Mouse (Mus musculus) lung, adult 2 months (tissue): Measurements from ENCODE around the gene Fzr1.

ENCODE experiments used
- CTCF ChIP-seq: fragments of 200-500 bp; IDR thresholded peaks from 2 replicates; pipeline ENCODE4 v1.5.1; 2011; ENCODE audit warnings: mild to moderate bottlenecking, low read length, control low read depth; ENCODE audit not compliant: insufficient read depth
- POLR2A ChIP-seq: fragments of 200-500 bp; IDR thresholded peaks from 2 replicates; pipeline ENCODE4 v1.6.1; 2011; ENCODE audit warnings: low read depth, mild to moderate bottlenecking, control low read depth, low read length, borderline replicate concordance; ENCODE audit errors: extremely low read depth

DNA sequence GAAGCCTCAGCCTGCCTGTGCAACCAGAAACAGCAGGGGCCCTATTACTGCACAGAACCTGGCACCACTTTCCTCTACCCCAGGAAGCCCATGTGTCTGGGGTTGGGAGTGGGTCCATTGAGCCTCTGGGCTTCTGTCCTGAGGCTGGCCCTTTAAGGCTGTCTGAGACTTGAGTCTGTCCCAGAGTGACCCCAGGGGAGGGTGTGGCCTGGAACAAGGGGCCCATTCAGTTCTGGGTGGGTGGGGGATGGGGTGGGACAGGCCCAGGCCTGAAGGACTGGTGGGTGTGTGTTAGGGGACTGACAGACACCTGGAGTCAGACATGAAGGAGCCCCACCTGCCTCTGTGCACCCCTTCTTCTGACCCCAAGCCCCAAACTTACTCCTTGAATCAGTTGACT lies 36.4 kb upstream of the Fzr1 start:
- TF ChIP-seq CTCF, result no peak
- TF ChIP-seq POLR2A, result no peak
